Mouse (Mus musculus) olfactory bulb, adult 2 months (tissue): ENCODE measurements at regions not wholly inside any gene's neighbourhood (a gene's known extent, or its start where the extent isn't known, plus 50 kb on each side); places are given as distances from the start of the nearest gene placed in this dataset.

Experiments used
- CTCF ChIP-seq: fragments of 200-500 bp; IDR thresholded peaks from 2 replicates; pipeline ENCODE4 v1.5.1; 2012; ENCODE audit warnings: low read depth, mild to moderate bottlenecking, low read length, moderate library complexity; ENCODE audit not compliant: insufficient read depth
- POLR2A ChIP-seq: fragments of 200-500 bp; IDR thresholded peaks from 2 replicates; pipeline ENCODE4 v1.6.1; 2012; ENCODE audit warnings: mild to moderate bottlenecking, low read depth, low read length, moderate library complexity; ENCODE audit not compliant: insufficient read depth

DNA sequence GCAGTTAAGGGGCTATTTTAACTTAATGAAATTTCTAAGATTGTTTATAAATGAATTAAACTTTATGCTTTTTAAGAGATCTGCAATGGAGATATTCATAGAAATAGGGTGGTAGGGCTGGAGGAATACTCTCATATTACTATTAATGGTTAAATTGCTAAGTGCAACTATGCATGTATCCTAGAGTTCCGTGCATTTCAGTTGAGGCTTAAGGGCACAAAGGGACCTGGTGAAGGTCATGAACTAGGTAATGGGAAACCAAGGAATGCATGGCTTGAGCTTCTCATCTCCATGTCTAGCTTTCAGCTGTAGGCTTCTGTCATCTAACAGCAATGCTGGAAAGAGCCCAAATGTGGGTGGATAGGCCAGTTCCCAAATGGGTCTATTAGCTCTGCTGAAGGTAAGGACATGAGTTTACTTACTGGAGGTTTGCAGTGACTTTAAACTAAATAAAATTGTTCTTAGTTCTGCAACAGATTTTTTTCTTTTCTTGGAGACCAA lies 683.6 kb downstream of the Ets1 start:
- TF ChIP-seq CTCF: no peak
- no peak for TF ChIP-seq POLR2A
